Mouse (Mus musculus): ENCODE measurements around the gene Lmbr1.

GRCm38 (mm10) chr5:29281081-29281480, 97.1 kb downstream of the Lmbr1 start:
- TF ChIP-seq CTCF (IDR thresholded peaks at IDR 0.05) (no peak), EP300 (IDR thresholded peaks at IDR 0.05) (no peak)

Measured in lung, postnatal 0 days (tissue).